Mouse (Mus musculus) right cerebral cortex, postnatal 10 days (tissue): ENCODE measurements at regions not wholly inside any gene's neighbourhood (a gene's known extent, or its start where the extent isn't known, plus 50 kb on each side); places are given as distances from the start of the nearest gene placed in this dataset.

Source experiments
- DNase-seq, 2 experiments: peaks; one replicate each; pipeline ENCODE4 v3.0.0; 2021; ENCODE audit warnings: low spot score in 2 of 2

DNA sequence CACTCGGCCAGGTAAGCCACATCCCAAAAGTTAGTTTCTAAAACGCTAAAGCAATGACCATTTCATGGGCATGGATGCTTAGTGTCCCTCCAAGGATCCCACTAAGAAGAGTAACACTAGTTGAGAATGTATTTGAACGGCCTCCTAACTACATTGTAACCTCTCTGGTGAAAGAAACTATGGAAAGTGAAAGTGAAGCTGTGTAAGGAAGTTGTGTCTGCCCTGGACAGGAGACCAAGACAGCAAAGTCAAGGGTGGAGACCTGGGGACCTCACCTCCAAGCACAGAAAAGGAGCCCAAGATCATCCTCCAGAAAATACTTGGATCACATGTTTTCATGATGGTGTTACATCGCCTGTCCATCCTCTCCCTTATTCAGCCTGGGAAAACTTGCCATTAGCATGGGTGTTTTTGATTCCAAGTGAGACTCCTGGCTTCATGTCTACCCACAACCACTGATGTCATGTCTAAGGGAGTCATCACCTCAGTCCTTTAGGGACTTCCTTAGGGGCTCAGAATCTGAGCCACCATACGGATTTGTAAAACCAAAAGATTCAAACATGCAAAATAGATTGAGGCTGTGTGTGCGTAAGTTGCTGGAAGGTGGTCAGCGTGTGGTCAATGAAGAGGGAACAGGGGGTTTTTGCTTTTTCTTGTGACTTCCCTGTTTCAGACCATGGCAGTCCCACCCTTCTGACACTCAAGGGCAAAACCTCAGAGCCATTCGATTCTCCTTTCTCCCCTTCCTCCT lies 62.4 kb upstream of the 1700016C15Rik start:
- no peak for DNase-seq

DNA sequence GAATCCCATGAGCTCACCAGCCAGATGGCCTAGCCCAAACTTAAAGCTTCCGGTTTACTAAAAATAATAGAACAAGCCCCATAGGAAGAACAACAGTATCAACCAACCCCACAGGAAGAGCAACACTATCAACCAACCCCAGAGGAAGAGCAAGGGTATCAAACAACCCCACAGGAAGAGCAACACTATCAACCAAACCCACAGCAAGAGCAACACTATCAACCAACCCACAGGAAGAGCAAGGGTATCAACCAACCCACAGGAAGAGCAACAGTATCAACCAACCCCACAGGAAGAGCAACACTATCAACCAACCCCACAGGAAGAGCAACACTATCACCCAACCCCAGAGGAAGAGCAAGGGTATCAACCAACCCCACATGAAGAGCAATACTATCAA lies 59.0 kb upstream of the 1700016C15Rik start:
- DNase-seq, result no peak

DNA sequence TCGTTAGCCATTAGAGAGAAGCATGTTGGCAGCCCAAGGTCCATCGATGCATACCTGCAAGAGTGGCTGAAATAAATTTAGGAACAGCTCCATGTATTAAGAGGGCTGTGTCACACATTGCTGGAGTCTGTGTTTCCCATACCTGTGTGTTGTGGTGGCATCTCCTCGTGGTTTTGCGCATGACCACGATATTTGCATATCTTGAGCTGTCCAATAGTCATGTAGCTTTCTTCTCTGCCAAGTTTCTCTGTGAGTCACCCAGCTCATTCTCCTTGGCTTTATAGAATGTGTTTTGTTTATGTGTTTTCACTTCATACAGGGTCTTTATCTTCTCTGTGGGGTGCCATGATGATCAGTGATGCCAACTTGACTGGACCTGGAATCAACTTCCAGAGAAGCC lies 53.0 kb upstream of the 1700016C15Rik start:
- DNase-seq, result no peak

DNA sequence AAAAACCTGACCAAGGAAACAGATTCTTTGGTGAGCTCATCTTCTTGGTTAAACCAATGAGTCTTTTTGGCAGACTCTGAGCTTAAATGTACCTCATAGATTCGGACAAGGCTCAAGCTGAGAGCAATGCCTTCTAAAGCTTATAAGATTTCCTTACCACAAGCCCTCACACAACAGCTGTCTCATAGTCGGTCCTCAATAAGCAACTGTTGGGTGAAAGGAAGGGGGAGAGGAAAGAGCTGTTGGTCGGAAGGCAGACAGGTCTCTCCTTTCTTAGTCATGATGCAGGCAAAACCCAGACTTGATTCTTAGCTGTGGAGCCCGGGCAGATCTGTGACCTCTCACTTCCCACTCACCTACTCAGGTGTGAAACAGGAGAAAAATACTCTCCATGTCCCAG lies 50.8 kb upstream of the 1700016C15Rik start:
- DNase-seq, result no peak
